Mouse (Mus musculus) embryonic facial prominence, embryonic 15.5 days (tissue): ENCODE results near the gene Pdgfd. TPM values are rescaled to one million over a fixed set of nuclear protein-coding genes. Genes with fewer than 3 reads are reported as not detected.

Source experiments
- ATAC-seq: fragments of 200-750 bp; cut with Nextera tagmentation; 2 replicates; pipeline ENCODE4 v1.8.0; 2017; ENCODE audit warnings: low read depth, moderate TSS enrichment; ENCODE audit not compliant: insufficient number of reproducible peaks, low FRiP score, low TSS enrichment
- H3K27ac ChIP-seq: fragments of 300-500 bp; sonication (generic); replicated peaks from 2 replicates; pipeline ENCODE4 v1.5.1; 2015; ENCODE audit warnings: mild to moderate bottlenecking, inconsistent platforms
- H3K27me3 ChIP-seq: fragments of 300-500 bp; sonication (generic); 2 replicates; pipeline ENCODE4 v1.6.1; 2015; ENCODE audit warnings: inconsistent platforms
- H3K36me3 ChIP-seq: fragments of 300-500 bp; sonication (generic); 2 replicates; pipeline ENCODE4 v1.6.1; 2015; ENCODE audit warnings: mild to moderate bottlenecking, inconsistent platforms
- H3K4me1 ChIP-seq: fragments of 300-500 bp; sonication (generic); 2 replicates; pipeline ENCODE4 v1.6.1; 2015; ENCODE audit warnings: inconsistent platforms
- H3K4me2 ChIP-seq: fragments of 300-500 bp; sonication (generic); replicated peaks from 2 replicates; pipeline ENCODE4 v1.6.1; 2015; ENCODE audit warnings: mild to moderate bottlenecking, inconsistent platforms
- H3K4me3 ChIP-seq: fragments of 300-500 bp; sonication (generic); replicated peaks from 2 replicates; pipeline ENCODE4 v1.5.1; 2015; ENCODE audit warnings: mild to moderate bottlenecking, inconsistent platforms
- H3K9ac ChIP-seq: fragments of 300-500 bp; sonication (generic); 2 replicates; pipeline ENCODE4 v1.6.1; 2015; ENCODE audit warnings: inconsistent platforms
- H3K9me3 ChIP-seq: fragments of 300-500 bp; sonication (generic); replicated peaks from 2 replicates; pipeline ENCODE4 v1.6.1; 2016; ENCODE audit warnings: inconsistent platforms
- WGBS: fragments of 180-500 bp; shearing (Covaris S2); methylation state at CpG from one replicate; pipeline ENCODE4 v1.1.7; 2015; 5-methylcytosine and 5-hydroxymethylcytosine counted together
- polyA plus RNA-seq: library from polyadenylated mRNA; unstranded; fragments of >200 nt; fragmentation: Nextera tagmentation; extraction: Ambion mirVana; gene quantifications from 2 replicates; pipeline ENCODE4 v1.2.1, GENCODE M21; 2015

Gene Pdgfd
- polyA plus RNA-seq, 1 experiment from 2014 or later, result 6.5 TPM

GRCm38 (mm10) chr9:6353257-6353960, 185.0 kb downstream of the Pdgfd start:
- ATAC-seq, result no peak
- H3K4me2 ChIP-seq, result no peak overlapping the region
- H3K36me3 ChIP-seq, result no peaks in the 10 kb centered on the region
- no peaks in the 10 kb centered on the region for H3K9me3 ChIP-seq
- H3K27ac ChIP-seq, result no peak overlapping the region
- H3K4me3 ChIP-seq, result no peak overlapping the region
- no peaks in the 10 kb centered on the region for H3K27me3 ChIP-seq
- no peaks in the 10 kb centered on the region for H3K4me1 ChIP-seq
- WGBS, result 64% methylated on average over 1 of the region's 1 CpGs
- no peak overlapping the region for H3K9ac ChIP-seq

GRCm38 (mm10) chr9:6360795-6361194, 192.4 kb downstream of the Pdgfd start:
- ATAC-seq, result no peak
- H3K36me3 ChIP-seq, result no peaks in the 10 kb centered on the region
- H3K9me3 ChIP-seq, result no peaks in the 10 kb centered on the region
- H3K9ac ChIP-seq, result no peak overlapping the region
- 69% methylated on average over 2 of the region's 2 CpGs for WGBS
- no peaks in the 10 kb centered on the region for H3K4me1 ChIP-seq
- H3K27ac ChIP-seq, result no peak overlapping the region
- no peak overlapping the region for H3K4me2 ChIP-seq
- H3K27me3 ChIP-seq, result no peaks in the 10 kb centered on the region
- no peak overlapping the region for H3K4me3 ChIP-seq

- Histone ChIP-seq H3K27me3 (no peaks in the 10 kb centered on the region), H3K36me3 (no peaks in the 10 kb centered on the region), H3K4me1 (no peaks in the 10 kb centered on the region), H3K4me2 (no peak overlapping the region), H3K27ac (no peak overlapping the region), H3K9me3 (no peaks in the 10 kb centered on the region), H3K4me3 (no peak overlapping the region), H3K9ac (no peak overlapping the region)
- WGBS, result 86% methylated on average over 1 of the region's 1 CpGs
- ATAC-seq, result no peak
Measured at GRCm38 (mm10) chr9:6366550-6366949, 198.2 kb downstream of the Pdgfd start.

- Histone ChIP-seq H3K9me3 (no peaks in the 10 kb centered on the region), H3K9ac (no peak overlapping the region), H3K27ac (no peak overlapping the region), H3K27me3 (no peaks in the 10 kb centered on the region), H3K4me2 (no peak overlapping the region), H3K4me1 (no peaks in the 10 kb centered on the region), H3K36me3 (no peaks in the 10 kb centered on the region), H3K4me3 (no peak overlapping the region)
- WGBS, result 34% methylated on average over 1 of the region's 1 CpGs
- ATAC-seq, result no peak
Measured at GRCm38 (mm10) chr9:6401764-6402163, 233.4 kb downstream of the Pdgfd start.

GRCm38 (mm10) chr9:6406535-6406934, 238.2 kb downstream of the Pdgfd start:
- Histone ChIP-seq H3K4me1 (no peaks in the 10 kb centered on the region), H3K9me3 (no peaks in the 10 kb centered on the region), H3K9ac (no peak overlapping the region), H3K36me3 (no peaks in the 10 kb centered on the region), H3K4me2 (no peak overlapping the region), H3K27ac (no peak overlapping the region), H3K27me3 (no peaks in the 10 kb centered on the region), H3K4me3 (no peak overlapping the region)
- ATAC-seq, result no peak
- 80% methylated on average over 3 of the region's 3 CpGs for WGBS

- no peak overlapping the region for H3K9ac ChIP-seq
- H3K9me3 ChIP-seq, result no peaks in the 10 kb centered on the region
- no peaks in the 10 kb centered on the region for H3K36me3 ChIP-seq
- no peaks in the 10 kb centered on the region for H3K27me3 ChIP-seq
- 43% methylated on average over 4 of the region's 4 CpGs for WGBS
- H3K4me2 ChIP-seq, result no peak overlapping the region
- no peaks in the 10 kb centered on the region for H3K4me1 ChIP-seq
- no peak overlapping the region for H3K27ac ChIP-seq
- H3K4me3 ChIP-seq, result no peak overlapping the region
- ATAC-seq, result no peak
Measured at GRCm38 (mm10) chr9:6407972-6408371, 239.6 kb downstream of the Pdgfd start.

GRCm38 (mm10) chr9:6424606-6425005, 256.2 kb downstream of the Pdgfd start:
- Histone ChIP-seq H3K4me3 (no peak overlapping the region), H3K4me2 (no peak overlapping the region), H3K27me3 (no peaks in the 10 kb centered on the region), H3K36me3 (no peaks in the 10 kb centered on the region), H3K4me1 (no peaks in the 10 kb centered on the region), H3K9ac (no peak overlapping the region), H3K27ac (no peak overlapping the region), H3K9me3 (no peaks in the 10 kb centered on the region)
- no peak for ATAC-seq

Other genes starting within 250 kb of the Pdgfd start
- 0.03 and 0.09 TPM in 2 replicates for gene Ddi1, start 101.3 kb downstream of the Pdgfd start, polyA plus RNA-seq